Mouse (Mus musculus): ENCODE data around the gene Ccnd2.
A peak's percentile ranks its signal among the peaks of the same experiment; 100 is the strongest.

The Ccnd2 gene

GRCm38 (mm10) chr6:127152106-127152951, at the start of gene Ccnd2:
Gene Ccnd2 (minus strand): TSS chr6:127152193.
- no peak for DNase-seq (ENCODE audit: low read depth, low spot score)

- DNase-seq (ENCODE audit: low read depth, low spot score), result no peak
These were observed 45.0 kb upstream of the Ccnd2 start for GRCm38 (mm10) chr6:127196985-127197384.

- DNase-seq (ENCODE audit: low read depth, low spot score), result no peak
These were observed 29.3 kb upstream of the Ccnd2 start for GRCm38 (mm10) chr6:127181296-127181695.

GRCm38 (mm10) chr6:127179056-127179759, 27.2 kb upstream of the Ccnd2 start:
- no peak for DNase-seq (ENCODE audit: low read depth, low spot score)

- DNase-seq (ENCODE audit: low read depth, low spot score), result no peak
These were observed 26.0 kb upstream of the Ccnd2 start for GRCm38 (mm10) chr6:127177962-127178361.

- no peak for DNase-seq (ENCODE audit: low read depth, low spot score)
These were observed 25.4 kb upstream of the Ccnd2 start for GRCm38 (mm10) chr6:127177441-127177840.

GRCm38 (mm10) chr6:127172461-127172860, 20.5 kb upstream of the Ccnd2 start:
- DNase-seq (ENCODE audit: low read depth, low spot score), result no peak

GRCm38 (mm10) chr6:127170734-127171133, 18.7 kb upstream of the Ccnd2 start:
- no peak for DNase-seq (ENCODE audit: low read depth, low spot score)

- no peak for DNase-seq (ENCODE audit: low read depth, low spot score)
These were observed 13.7 kb upstream of the Ccnd2 start for GRCm38 (mm10) chr6:127165663-127166062.

GRCm38 (mm10) chr6:127162842-127163241, 10.8 kb upstream of the Ccnd2 start:
- no peak for DNase-seq (ENCODE audit: low read depth, low spot score)

- no peak for DNase-seq (ENCODE audit: low read depth, low spot score)
These were observed 5.3 kb upstream of the Ccnd2 start for GRCm38 (mm10) chr6:127157321-127157720.

GRCm38 (mm10) chr6:127155468-127155867, 3.5 kb upstream of the Ccnd2 start:
- DNase-seq (ENCODE audit: low read depth, low spot score), result no peak

- no peak for DNase-seq (ENCODE audit: low read depth, low spot score)
These were observed 2.8 kb upstream of the Ccnd2 start for GRCm38 (mm10) chr6:127154708-127155268.

GRCm38 (mm10) chr6:127153972-127154707, 2.1 kb upstream of the Ccnd2 start:
- DNase-seq (ENCODE audit: low read depth, low spot score), result no peak

- no peak for DNase-seq (ENCODE audit: low read depth, low spot score)
These were observed 1.4 kb upstream of the Ccnd2 start for GRCm38 (mm10) chr6:127153296-127153800.

- DNase-seq (ENCODE audit: low read depth, low spot score), result no peak
These were observed 358 bp downstream of the Ccnd2 start for GRCm38 (mm10) chr6:127151565-127152105.

GRCm38 (mm10) chr6:127150663-127151564, 1.1 kb downstream of the Ccnd2 start:
- DNase-seq (ENCODE audit: low read depth, low spot score), result peak; percentile 73

GRCm38 (mm10) chr6:127149944-127150662, 1.9 kb downstream of the Ccnd2 start:
- no peak for DNase-seq (ENCODE audit: low read depth, low spot score)

- DNase-seq (ENCODE audit: low read depth, low spot score), result no peak
These were observed 2.6 kb downstream of the Ccnd2 start for GRCm38 (mm10) chr6:127149303-127149943.

Measured in brain, embryonic 18.5 days (tissue).